Mouse (Mus musculus): ENCODE data around the gene Ap2b1.

DNA sequence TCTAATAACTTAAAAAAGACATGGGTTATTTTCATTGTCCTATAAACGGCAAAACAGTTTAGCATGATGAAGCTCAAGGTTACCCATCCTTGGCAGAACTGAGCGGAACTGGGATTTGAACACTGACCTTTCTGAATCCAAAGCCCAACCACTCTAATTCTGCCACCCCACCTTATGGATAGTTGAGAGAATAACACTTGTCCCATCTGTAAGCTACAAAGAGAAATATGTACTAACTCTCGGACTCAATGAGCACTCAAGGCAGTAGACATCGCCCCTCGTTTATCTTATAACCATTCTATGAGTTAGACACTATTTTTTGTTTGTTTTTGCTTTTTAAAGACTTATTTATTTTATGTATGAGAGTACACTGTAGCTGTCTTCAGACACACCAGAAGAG is 9.8 kb upstream of the Ap2b1 start:
- TF ChIP-seq CTCF (IDR thresholded peaks at IDR 0.05; ENCODE audit: low read depth) (no peak), EP300 (optimal IDR thresholded peaks at IDR 0.05) (no peak)
